Mouse (Mus musculus) layer of hippocampus, postnatal 36 days (tissue): ENCODE results near the gene Gm28961. TPM values are rescaled to one million over a fixed set of nuclear protein-coding genes. Genes with fewer than 3 reads are reported as not detected.
"Not testable (repeated sequence)": the region's sequence is repeated elsewhere in the genome, so short reads cannot be mapped to it uniquely, and the experiment has no call there.

Source experiments
- DNase-seq, 2 experiments: peaks; one replicate each; pipeline ENCODE4 v3.0.0; 2022
- total RNA-seq, 2 experiments: library from RNA; stranded (reverse); gene quantifications; 2 replicates each; pipeline ENCODE4 v1.2.3; 2021

The Gm28961 gene
- not detected for total RNA-seq

GRCm38 (mm10) chrY:57705397-57705796, at the start of gene Gm28961:
Gene Gm28961, plus strand, starts transcription at chrY:57705697.
- DNase-seq, result not testable (repeated sequence)

Other genes with a start within 250 kb of the Gm28961 start
- gene Gm21943, start 172.0 kb upstream of the Gm28961 start, total RNA-seq, result not detected